Mouse (Mus musculus) spleen, postnatal 4 days (tissue): ENCODE data around the gene Tmem135.

Experiments
- DNase-seq, 2 experiments: peaks; one replicate each; pipeline ENCODE4 v3.0.0; 2022; ENCODE audit warnings: low spot score in 2 of 2

Tmem135 gene

DNA sequence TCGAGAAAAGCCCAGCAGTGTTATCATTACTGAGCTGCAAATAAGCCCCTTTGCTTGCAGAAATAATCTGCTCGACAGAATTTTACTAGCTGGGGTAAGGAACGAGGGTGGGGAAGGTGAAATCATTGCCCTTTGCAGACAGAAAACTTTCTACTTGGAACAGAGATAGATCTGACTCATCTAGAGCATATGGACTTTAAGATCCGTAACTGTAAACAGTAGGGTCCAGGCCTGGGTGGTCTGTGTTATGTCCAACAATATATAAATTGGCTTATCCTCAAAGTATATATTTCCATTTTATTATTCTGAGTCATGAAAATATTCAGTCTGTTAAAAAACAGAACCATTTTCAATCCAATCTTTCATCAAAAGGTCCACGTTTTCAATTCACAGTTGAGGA lies 221.1 kb downstream of the Tmem135 start:
- no peak for DNase-seq

DNA sequence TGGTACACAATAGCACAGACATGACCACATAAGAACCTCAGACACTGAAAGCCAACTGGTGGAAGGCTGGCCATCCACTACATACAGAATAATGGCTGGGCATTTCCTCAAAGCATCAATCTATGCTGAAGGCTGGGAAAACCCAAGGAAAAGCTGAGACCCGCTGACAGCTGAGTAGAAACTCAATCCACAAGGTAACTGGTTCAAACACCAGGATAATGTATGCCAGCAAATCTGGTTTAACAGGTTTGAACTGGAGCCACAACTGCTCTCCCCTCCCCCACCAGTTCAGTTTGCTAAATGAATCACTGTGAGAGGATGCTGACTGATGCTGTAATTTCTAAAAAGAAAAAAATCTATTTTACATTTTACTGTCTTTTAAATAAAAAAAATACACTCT lies 222.7 kb downstream of the Tmem135 start:
- no peak for DNase-seq

DNA sequence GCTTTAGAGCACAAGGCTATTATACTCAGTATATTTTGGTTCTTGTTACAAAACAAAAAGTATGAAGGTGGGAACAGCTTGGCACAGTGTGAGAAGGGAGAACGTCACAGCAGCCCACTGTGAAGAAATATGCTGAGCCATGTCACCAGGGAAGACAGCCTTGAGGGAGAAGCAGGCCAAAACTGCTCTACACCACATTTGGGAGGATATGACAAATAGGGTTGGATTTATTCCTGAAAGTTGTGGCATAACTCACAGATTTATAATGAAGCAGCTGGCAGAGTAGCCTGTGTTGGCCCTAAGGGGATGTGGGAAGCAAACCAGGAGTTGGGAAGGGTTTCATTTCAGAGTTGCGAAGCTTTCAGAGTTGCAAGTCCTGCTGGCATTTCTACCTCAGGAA lies 225.4 kb downstream of the Tmem135 start:
- DNase-seq, result no peak

DNA sequence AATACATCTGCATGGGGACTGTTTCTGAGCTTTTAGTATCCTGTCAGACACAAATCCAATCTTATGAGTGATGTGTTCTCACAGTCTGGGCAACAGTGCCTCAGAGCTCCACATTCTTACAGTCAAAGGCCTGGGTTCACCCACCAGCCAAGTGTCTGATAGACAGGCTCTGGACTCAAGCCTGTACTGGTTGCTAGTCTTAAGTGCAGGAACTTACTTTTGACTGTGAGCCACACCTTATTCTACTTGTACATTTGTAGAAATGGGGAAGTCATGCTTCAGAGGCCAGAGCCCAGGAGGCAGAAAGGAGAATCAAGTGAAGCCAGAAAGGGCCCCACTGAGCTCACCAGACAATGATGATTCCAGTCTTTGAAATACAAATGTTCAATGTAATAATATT lies 226.1 kb downstream of the Tmem135 start:
- peak in 1 of 2 experiments; percentile 16 for DNase-seq

DNA sequence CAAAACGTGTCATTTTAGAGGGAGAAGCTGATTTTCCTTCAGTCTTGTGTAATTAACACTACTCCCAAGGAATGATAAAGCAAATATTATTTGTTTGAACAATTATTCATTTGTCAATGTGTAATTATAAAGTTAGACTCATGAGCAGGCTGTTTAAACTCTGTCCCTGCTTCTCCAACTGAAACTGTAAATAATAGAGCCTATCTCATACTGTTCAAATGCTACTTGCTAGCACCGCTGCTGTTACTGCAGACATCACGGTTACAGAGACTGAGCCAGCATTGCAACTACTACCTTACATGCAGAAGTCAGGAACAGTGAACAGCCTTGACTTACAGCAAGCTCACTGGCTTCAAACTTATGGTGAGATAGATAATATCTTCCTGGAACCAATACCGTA lies 229.6 kb downstream of the Tmem135 start:
- no peak for DNase-seq

DNA sequence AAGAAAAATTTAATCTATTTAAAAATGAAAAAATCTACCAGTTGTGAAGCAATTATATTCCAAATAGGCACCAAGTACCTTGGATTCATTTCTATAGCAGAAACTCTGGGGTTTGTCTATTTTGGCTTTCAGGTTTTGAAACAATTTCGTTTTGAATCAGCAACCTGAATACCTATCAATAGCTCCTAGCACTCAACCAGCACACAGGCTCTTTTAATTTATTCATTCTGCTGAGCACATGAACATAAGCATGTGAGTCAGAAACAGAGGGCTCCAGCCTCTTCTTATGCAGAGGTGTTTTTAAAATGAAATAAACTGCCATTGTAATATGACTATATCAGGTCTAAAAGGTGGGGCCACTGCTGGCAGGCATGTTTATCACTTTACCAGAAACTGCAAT lies 231.0 kb downstream of the Tmem135 start:
- no peak for DNase-seq

DNA sequence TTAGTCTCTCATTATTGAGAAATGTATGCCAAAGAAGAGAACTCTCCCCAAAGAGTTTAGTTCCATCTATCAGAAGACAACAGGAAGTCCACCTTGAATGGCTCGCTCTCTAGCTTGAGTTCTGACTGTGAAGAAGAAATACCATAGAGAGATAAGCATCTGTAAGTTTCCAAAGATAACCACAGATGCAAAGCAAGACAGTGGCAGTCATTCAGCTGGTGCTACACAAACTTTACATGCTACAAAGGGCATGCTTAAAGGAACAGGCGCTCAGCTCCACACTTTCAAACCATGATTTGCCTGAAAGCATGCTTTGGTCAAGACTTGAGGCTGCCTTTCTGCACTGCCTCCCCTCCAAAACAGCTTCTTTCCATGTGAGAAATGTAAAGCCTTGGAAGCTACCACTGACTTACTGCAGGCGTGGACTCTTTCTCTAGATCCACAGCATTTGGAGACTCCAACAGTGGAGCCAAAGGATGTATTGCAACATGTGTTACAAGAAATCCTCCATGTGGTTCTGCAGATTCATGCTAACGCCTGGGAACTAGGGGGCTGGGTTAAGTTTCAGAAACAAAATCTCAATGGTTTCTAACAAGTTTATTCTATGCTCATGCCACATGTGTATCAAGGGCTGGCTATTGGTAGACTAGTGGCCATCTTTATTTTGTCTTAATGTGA lies 232.1 kb downstream of the Tmem135 start:
- DNase-seq, result no peak

DNA sequence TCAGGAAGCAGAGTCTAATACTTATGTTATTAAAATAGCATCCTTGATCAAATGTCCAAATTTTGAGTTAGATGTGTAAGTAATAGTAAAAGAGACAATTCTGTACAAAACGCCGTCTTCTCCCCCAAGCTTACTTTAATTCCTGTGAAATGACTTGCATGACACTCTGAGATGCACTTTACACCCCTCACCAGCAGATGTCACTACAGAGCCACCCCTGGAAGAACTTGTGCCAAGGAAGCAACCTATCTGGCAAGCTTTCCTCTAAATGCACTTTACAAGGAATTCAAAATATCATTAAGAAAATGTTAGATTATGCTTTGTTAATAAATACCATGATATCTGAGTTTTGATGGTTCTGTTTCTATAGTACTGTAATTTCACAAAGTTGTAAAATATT lies 235.4 kb downstream of the Tmem135 start:
- peak; percentile 65 to 83 for DNase-seq

DNA sequence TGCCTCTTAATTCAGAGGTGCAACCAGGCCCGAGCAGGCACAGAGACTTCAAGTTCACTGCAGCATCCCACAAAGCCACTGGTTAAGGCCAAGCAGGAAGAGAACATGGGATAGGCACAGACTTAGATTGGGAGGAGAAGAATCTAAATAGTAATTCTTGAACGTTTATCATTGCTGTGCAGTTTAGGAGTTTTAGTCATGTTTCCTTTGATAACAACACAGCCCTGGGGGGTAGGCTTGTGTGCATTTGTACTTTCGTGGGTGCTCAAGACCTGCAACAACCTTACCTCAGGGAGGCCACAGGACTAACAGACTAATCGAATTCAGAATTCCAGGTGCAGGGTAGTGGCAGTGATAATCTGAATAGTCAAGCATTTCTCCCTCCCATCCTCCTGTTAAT lies 238.5 kb downstream of the Tmem135 start:
- no peak for DNase-seq

DNA sequence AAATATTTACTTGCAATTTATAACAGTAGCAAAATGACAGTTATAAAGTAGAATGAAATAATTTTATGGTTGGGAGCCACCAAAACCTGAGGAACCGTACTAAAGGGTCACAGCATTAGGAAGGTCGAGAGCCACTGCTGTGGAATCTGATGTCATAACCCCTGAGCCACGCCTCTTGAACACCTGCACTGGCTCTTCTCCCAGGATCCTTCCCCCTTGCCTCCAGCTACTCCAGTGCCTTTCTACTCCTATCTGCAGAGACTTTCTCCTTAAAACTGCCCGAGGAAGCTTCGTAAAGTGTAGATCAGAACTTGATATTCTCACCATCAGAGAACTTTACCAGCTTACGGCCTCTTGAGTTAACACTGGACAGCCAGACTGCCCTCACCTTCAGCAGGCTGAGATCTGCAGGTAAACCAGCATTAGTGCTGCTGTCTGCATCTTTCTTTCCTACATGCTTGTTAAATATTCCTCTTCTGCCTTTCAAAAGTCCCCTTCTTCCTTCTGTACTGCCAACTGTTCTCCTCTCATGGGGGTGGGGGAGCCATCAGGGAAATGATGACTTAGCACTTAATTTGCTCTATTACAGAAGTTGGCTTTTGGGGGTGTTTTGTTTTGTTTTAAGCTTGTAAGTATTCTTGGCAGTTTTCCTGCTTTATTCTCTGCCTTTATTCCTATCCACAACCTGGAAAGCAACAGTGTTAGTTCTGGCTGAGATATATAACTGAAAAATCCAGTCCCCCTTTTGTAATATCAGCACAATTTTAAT lies 242.2 kb downstream of the Tmem135 start:
- DNase-seq, result no peak

DNA sequence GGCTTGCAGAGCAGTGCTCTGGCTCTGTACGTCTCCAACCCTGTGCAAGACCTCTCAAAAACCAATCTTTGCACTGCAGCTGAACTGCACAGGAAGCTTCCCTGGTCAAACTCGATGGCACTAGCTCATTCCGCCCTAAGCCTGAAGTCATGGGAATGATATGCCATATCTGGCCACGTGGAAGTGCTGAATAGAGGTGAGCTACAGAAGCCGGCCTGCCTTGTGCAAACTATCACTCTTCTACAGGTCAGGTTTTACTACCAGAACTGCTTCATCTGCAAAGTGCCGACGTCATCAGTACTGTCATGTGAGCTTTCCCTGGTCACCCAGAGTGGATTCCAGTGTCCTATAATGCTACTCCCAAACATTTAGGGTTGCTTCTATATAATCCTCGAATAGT lies 246.7 kb downstream of the Tmem135 start:
- no peak for DNase-seq

DNA sequence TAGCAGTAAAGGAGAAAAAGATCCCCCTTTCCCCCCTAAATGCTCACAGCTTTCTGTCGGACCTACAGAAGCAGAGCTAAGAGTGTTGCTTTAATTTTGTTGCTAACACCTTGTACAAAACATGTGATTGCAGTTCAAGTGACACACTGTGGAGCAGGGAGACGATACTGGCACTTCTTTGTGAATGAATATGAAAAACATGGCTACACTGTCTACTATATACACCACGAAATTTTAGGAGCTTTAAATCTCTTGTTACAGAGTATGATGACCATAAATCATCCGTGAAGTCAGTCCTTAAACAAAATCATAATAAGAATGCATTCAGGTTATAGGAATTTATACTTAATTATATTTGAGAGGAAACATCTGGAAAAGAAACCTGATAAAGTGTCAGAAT lies 247.4 kb downstream of the Tmem135 start:
- DNase-seq, result no peak

DNA sequence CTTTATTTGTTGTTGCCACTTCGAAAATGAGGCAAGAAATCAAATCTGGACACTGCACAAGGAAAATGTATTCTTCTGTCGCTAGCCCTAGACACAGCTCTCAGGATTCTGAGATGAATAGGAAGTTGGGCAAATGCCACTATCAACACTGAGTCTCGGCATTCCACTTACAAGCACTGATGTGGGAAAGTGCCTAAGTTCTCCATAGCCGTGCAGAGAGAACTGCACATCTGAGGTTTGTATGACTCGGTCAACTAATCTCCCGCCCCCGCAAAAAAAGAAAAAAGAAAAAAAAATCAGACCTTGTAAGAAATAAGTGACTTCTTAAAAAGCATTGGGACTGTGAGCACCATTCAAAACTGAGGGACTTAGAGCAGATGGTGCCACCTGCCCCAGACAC lies 248.3 kb downstream of the Tmem135 start:
- no peak for DNase-seq

DNA sequence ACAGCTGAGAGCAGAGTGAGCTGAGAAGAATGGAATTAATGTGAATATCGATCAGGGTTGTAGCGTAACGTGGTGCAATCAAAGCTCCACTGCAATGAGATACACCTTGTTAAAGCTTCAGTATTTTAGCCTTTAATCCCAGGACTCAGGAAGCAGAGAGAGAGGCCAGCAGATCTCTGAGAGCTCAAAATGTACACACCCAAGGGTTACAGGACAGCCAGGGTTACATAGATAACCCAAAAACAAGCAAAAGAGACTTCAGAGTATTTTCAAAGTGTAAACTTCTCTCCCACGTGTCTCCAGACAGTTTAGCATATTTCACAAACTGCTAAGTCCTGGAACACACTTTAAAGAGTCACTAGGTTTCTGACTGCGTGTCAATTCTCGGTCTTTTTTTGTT lies 248.8 kb downstream of the Tmem135 start:
- DNase-seq, result no peak

DNA sequence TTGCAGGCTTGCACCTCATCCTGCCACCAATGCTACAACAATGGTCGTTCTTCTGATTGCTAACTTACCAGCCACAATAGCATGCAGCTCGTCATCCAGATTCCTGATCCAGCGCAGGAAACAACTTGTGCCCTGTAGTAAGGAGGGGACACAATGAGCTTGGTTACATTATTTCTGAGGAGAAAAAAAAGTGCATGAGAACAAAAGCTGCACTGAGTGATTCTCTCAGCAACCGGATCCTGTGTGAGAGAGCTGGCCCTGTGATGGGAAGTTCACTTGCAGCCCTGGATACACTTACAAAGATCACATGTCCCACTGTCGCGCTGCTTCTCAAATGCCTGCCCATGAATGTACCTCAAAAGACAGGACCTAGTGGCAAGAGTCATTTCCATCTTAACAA lies 252.7 kb downstream of the Tmem135 start:
- DNase-seq, result no peak

DNA sequence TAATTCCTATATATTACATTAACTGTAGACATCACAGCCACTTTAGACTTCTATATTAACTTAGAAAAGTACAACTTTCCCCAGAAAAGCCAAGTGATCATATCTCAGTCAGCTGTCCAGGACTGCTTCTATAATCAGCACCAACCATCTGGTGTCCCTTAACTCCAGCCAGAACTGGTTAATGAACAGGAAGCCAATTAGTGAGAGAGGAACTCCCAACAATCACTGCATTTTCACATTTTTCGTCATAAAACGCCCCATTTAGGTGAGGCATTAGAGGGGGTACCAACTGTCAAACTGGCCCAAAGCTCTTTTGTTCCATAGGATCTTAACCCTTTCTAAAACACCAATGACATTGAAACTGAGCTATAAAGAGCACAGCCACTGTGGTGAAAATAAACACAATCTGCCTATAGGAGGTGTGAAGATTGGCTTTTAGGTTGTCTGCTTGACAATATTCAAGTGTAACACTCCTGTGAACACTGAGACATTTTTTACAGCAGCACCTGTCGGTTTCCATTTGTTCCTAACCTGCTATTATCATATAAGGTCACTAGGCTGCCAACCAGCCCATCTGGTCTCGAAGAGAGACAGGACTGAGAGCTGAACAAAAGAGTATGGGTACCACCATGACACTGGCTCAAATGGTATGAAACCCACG lies 263.3 kb downstream of the Tmem135 start:
- no peak for DNase-seq

DNA sequence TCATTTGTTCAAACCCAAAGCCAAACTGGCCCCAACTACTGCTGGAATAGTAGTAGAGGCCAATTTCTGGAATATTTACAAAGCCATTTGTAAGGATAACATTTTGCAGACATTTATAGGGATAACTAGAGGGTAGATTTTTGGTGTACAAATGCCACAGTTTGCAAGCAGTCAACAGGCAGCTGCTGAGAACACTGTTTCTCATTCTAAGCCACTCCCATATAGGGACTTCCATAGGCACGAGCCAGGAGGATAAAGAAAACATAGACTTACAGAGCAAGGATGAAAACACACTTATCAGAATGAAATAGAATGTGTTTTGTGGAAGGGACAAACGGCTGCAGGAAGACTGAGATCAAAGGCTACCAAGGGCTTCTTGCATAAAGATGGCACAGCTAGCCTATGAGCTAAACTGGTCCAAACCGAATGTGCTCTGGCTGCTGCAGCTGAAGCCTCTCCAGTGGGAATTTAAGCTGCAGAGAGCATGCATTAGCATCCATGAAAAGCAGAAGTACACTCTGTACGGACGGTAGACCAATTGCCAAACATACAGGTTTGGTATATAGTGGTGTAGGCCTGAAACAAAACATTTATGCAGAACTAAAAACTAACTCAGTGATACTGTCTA lies 269.0 kb downstream of the Tmem135 start:
- no peak for DNase-seq

DNA sequence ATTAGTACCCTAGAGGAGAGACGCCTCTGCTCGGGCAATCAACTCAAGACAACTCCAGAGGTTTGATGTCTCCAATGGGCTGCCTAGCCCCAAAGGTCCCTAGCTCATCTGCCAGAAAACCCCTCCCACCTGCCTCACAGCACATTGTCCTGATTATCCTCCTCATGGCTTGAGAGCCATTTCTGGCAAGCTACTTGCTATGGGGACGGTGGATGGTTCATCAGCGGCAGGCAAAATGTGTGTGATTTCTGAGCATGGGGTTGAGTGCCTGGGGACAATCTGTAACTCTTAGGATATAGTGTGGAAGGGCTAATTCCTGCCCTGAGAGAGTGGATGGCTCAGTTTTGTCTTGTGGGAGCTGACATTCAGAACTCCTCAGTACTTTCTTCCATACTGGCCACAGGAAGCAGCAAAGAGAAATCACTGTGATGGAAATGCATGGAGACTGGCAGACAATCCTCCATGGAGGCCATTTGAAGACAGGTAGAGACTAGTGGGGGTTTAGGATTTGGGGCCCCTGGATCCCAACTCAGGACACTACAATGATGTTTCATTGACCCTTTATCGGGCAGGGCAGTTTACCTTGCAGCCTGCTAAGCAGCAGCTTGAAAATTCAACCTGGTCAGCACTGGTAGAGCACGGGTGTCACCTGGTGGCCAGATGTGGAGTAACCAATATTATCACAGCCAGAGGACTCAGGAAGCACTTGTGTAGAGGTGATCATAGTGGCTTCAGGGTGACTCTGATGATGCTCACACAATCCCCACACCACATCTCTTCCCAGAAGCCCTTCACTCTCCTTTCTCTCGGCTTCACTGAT lies 277.7 kb downstream of the Tmem135 start:
- DNase-seq, result peak; percentile 26 to 67

DNA sequence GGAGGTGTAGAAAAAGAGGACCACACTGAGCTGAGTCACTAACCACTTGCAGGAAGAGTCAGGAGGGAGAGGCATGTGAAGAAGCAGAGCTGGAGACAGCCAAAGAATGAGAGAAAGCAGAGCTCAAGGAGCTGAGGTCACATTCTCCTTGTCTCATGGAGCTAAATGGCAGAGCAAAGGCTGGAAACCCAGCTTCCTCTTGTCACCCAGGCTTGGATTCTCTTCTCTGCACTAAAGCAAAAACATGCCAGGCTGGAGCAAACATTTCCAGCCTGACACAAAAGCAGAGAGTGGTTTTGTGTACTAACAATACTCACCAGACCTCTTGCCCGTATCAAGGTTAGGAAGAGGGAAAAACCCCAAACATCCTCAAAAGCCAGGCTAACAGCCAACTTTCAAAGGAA lies 287.8 kb downstream of the Tmem135 start:
- DNase-seq, result no peak

DNA sequence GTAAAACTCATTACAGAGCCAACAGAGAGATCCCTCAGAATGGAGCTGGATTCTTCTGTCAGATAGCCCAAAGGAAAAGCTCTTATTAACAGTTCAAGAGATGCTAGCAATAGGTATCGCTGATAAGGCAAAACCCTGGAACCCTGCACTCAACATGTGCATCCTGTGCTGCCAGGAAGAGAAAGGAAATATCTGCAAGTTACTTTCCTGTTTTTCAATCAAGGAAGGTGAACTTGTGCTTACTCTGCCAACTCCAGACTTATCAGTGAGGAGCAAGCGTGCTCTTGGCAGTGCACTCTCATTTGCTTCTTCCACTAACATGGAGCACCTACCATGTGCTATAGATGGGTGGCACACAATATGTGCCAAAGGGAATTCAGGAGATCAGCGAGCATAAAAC lies 288.4 kb downstream of the Tmem135 start:
- DNase-seq, result no peak

DNA sequence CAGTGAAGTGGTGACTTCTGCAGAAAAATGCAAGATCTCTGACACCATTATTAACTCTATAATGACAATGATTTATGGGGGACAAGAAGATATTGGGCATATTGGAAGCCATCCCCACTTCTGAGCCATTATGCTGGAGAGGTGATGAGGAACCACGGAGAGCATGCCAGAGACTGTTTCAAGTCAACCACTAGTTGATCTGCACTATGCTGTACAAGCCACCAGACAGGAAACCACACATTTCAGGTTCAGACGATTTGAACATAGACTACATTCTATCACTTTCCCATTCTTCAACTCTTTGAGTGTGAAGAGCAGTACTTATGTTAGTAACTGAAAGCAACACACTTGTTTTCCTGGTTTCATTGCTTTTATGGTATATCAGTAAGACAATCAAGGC lies 297.6 kb downstream of the Tmem135 start:
- DNase-seq, result no peak

DNA sequence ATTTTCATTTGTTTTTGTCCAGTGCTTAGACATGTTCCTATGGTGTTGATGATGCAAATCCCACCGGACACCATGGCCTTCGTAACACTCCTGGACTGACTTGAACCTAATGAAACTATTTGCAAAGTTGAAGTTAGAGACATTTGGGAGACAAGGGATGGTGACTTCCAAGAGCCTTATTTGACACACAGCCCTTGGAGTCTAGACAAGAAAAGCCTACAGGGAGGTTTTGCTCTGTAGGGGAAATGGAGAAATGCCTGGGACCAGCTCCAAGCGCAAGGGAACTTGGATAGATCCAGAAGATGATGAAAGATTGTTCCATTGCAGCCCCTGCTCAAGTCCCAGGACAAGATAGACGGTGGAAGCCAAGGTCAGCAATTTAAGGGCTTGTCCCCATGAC lies 304.3 kb downstream of the Tmem135 start:
- DNase-seq, result no peak
